Mouse (Mus musculus) lung, embryonic 15.5 days (tissue): ENCODE measurements around the gene Gramd4. TPM values are rescaled to one million over a fixed set of nuclear protein-coding genes. Genes with fewer than 3 reads are reported as not detected.

Experiments used
- ATAC-seq: fragments of 200-750 bp; cut with Nextera tagmentation; 2 replicates; pipeline ENCODE4 v1.8.0; 2017; ENCODE audit warnings: moderate number of reproducible peaks, borderline replicate concordance; ENCODE audit not compliant: low FRiP score, low TSS enrichment; ENCODE audit errors: extremely low read depth
- H3K27ac ChIP-seq: fragments of 300-500 bp; sonication (generic); 2 replicates; pipeline ENCODE4 v1.5.1; 2015; ENCODE audit warnings: moderate library complexity, mild to moderate bottlenecking, inconsistent platforms
- H3K27me3 ChIP-seq: fragments of 300-500 bp; sonication (generic); 2 replicates; pipeline ENCODE4 v1.6.1; 2015; ENCODE audit warnings: inconsistent platforms
- H3K36me3 ChIP-seq: fragments of 300-500 bp; sonication (generic); 2 replicates; pipeline ENCODE4 v1.6.1; 2015; ENCODE audit warnings: inconsistent platforms
- H3K4me1 ChIP-seq: fragments of 300-500 bp; sonication (generic); 2 replicates; pipeline ENCODE4 v1.6.1; 2015; ENCODE audit warnings: inconsistent platforms
- H3K4me2 ChIP-seq: fragments of 300-500 bp; sonication (generic); 2 replicates; pipeline ENCODE4 v1.6.1; 2015; ENCODE audit warnings: inconsistent platforms, mild to moderate bottlenecking, moderate library complexity
- H3K4me3 ChIP-seq: fragments of 300-500 bp; sonication (generic); 2 replicates; pipeline ENCODE4 v1.5.1; 2015; ENCODE audit warnings: mild to moderate bottlenecking, inconsistent platforms
- H3K9ac ChIP-seq: fragments of 300-500 bp; sonication (generic); 2 replicates; pipeline ENCODE4 v1.6.1; 2015; ENCODE audit warnings: inconsistent platforms
- H3K9me3 ChIP-seq: fragments of 300-500 bp; sonication (generic); 2 replicates; pipeline ENCODE4 v1.6.1; 2016; ENCODE audit warnings: inconsistent platforms
- WGBS: fragments of 180-500 bp; shearing (Covaris S2); methylation state at CpG from one replicate; pipeline ENCODE4 v1.1.7; 2015; 5-methylcytosine and 5-hydroxymethylcytosine counted together
- polyA plus RNA-seq: library from polyadenylated mRNA; unstranded; fragments of >200 nt; fragmentation: Nextera tagmentation; extraction: Ambion mirVana; gene quantifications from 2 replicates; pipeline ENCODE4 v1.2.1, GENCODE M21; 2015

Gramd4 gene
- polyA plus RNA-seq, 1 experiment from 2014 or later, result 14.6 TPM

- H3K27ac ChIP-seq, result peak overlapping the region; percentile 80
- peak overlapping the region; percentile 88 for H3K4me2 ChIP-seq
- H3K36me3 ChIP-seq, result no peaks in the 10 kb centered on the region
- no peaks in the 10 kb centered on the region for H3K27me3 ChIP-seq
- peaks cover 64% of the 10 kb centered on the region for H3K4me1 ChIP-seq
- H3K9ac ChIP-seq, result peak overlapping the region; percentile 81; the same call in 1 of the 2 replicates
- no peaks in the 10 kb centered on the region for H3K9me3 ChIP-seq
- peak overlapping the region; percentile 69 for H3K4me3 ChIP-seq
- no peak for ATAC-seq
- 56% methylated on average over 5 of the region's 5 CpGs for WGBS
Measured at GRCm38 (mm10) chr15:86184071-86184470, 126.6 kb downstream of the Gramd4 start.

GRCm38 (mm10) chr15:86184851-86185688 lies 127.6 kb downstream of the Gramd4 start:
- no peaks in the 10 kb centered on the region for H3K9me3 ChIP-seq
- H3K4me2 ChIP-seq, result peak overlapping the region; percentile 88
- H3K4me3 ChIP-seq, result peak overlapping the region; percentile 69
- under 1% methylated on average over 70 of the region's 70 CpGs for WGBS
- H3K9ac ChIP-seq, result peak overlapping the region; percentile 81
- H3K36me3 ChIP-seq, result no peaks in the 10 kb centered on the region
- no peaks in the 10 kb centered on the region for H3K27me3 ChIP-seq
- H3K4me1 ChIP-seq, result peaks cover 71% of the 10 kb centered on the region
- peak overlapping the region; percentile 80 for H3K27ac ChIP-seq
- ATAC-seq, result peak; percentile 43

- H3K4me2 ChIP-seq, result peak within 1 kb of the TSS; percentile 88
- peaks cover 69% of the 10 kb centered on the region for H3K4me1 ChIP-seq
- peak; percentile 55 for ATAC-seq
- peak within 1 kb of the TSS; percentile 69 for H3K4me3 ChIP-seq
- peak within 1 kb of the TSS; percentile 80 for H3K27ac ChIP-seq
- 4% methylated on average over 43 of the region's 43 CpGs for WGBS
- H3K9me3 ChIP-seq, result no peaks in the 10 kb centered on the region
- no peaks in the 10 kb centered on the region for H3K36me3 ChIP-seq
- H3K9ac ChIP-seq, result peak within 1 kb of the TSS; percentile 81
- H3K27me3 ChIP-seq, result no peaks in the 10 kb centered on the region
Measured at GRCm38 (mm10) chr15:86185689-86186569, 128.4 kb downstream of the Gramd4 start, which contains the start of gene Cerk. TSS of gene Cerk (minus strand) at chr15:86186141.

GRCm38 (mm10) chr15:86186686-86187085 lies 129.2 kb downstream of the Gramd4 start:
- 59% methylated on average over 3 of the region's 3 CpGs for WGBS
- Histone ChIP-seq H3K27ac (no peak overlapping the region), H3K27me3 (no peaks in the 10 kb centered on the region), H3K9me3 (no peaks in the 10 kb centered on the region), H3K36me3 (no peaks in the 10 kb centered on the region), H3K4me2 (no peak overlapping the region), H3K9ac (no peak overlapping the region), H3K4me1 (peaks cover 64% of the 10 kb centered on the region), H3K4me3 (no peak overlapping the region)
- ATAC-seq, result no peak

Other genes with a start within 250 kb of the Gramd4 start
- 35.7 and 36.3 TPM in 2 replicates for gene Cdpf1, start 246.0 kb upstream of the Gramd4 start, polyA plus RNA-seq
- gene Pkdrej, start 236.0 kb upstream of the Gramd4 start, polyA plus RNA-seq, result 0.11 and 0.15 TPM in 2 replicates
- 4.8 and 6.0 TPM in 2 replicates for gene Ttc38, start 225.4 kb upstream of the Gramd4 start, polyA plus RNA-seq
- gene Gtse1, start 197.9 kb upstream of the Gramd4 start, polyA plus RNA-seq, result 31.6 and 33.0 TPM in 2 replicates
- gene Trmu, start 178.4 kb upstream of the Gramd4 start, polyA plus RNA-seq, result 35.4 and 40.5 TPM in 2 replicates
- gene Celsr1, start 23.9 kb upstream of the Gramd4 start, polyA plus RNA-seq, result 4.3 and 4.8 TPM in 2 replicates
- 26.6 and 27.8 TPM in 2 replicates for gene Cerk, start 128.4 kb downstream of the Gramd4 start, polyA plus RNA-seq
- gene Tbc1d22a, start 156.8 kb downstream of the Gramd4 start, polyA plus RNA-seq, result 10.3 and 12.4 TPM in 2 replicates